In the genomic region with DNA sequence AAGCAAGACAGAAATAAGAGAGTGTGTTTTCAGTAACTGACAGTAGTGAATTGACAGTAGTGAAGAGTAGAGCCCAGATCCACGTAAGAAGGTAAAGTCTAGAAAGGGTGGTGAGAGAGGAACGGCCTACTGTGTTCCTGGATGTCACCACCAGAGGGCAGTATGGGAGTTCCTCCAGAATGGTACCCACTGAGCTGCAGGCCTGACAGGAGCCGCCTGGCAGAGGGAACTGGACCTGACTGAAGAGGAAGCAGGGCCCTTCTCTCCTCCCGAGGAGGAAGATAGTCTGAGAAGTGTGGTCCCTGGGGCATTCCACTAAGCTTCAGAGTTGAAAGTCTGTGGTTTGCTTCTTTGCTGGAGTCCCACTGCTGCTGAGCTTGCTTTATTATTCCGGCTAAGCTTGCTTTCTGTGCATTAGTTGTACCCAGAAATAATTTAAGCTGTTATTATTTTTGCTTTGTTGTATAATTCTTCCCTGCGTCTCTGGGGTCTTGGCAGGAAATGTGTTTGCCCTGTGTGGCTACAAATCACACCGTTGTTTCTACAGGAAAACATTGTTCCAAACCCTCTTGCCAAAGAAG, we compare ENCODE assay signal across 8 mouse cellular contexts. TPM values are rescaled to one million over a fixed set of nuclear protein-coding genes. Genes with fewer than 3 reads are reported as not detected.
DNase-seq lines count a peak whose midpoint lies in the region; ATAC-seq lines count a peak whose summit lies in the region.

No protein-coding gene starts in this region.

- peak overlapping the region; percentile 52 for H3K27ac ChIP-seq in embryonic facial prominence, embryonic 14.5 days (replicated peaks; ENCODE audit: low read depth, low read length)
- H3K27ac ChIP-seq in heart, embryonic 10.5 days: no peak overlapping the region
- H3K27ac ChIP-seq in limb, embryonic 15.5 days: no peak overlapping the region

- H3K9me3 ChIP-seq in embryonic facial prominence, embryonic 14.5 days (ENCODE audit: control insufficient read depth, low read length): no peaks in the 10 kb centered on the region
- H3K9me3 ChIP-seq in heart, embryonic 10.5 days: no peaks in the 10 kb centered on the region
- no peaks in the 10 kb centered on the region for H3K9me3 ChIP-seq in limb, embryonic 15.5 days

- peaks cover 11% of the 10 kb centered on the region for H3K36me3 ChIP-seq in embryonic facial prominence, embryonic 14.5 days (ENCODE audit: control insufficient read depth, insufficient read depth, low read length)
- H3K36me3 ChIP-seq in heart, embryonic 10.5 days: no peaks in the 10 kb centered on the region
- H3K36me3 ChIP-seq in limb, embryonic 15.5 days: peaks cover 3% of the 10 kb centered on the region; the same call in 1 of the 2 replicates

- H3K27me3 ChIP-seq in embryonic facial prominence, embryonic 14.5 days (replicated peaks; ENCODE audit: control insufficient read depth, insufficient read depth, low read length): no peaks in the 10 kb centered on the region
- 0 out of 2 replicates have a peak, but pooled peaks cover 3% of the 10 kb centered on the region for H3K27me3 ChIP-seq in heart, embryonic 10.5 days (ENCODE audit: insufficient read depth, poor library complexity, severe bottlenecking)
- no peaks in the 10 kb centered on the region for H3K27me3 ChIP-seq in limb, embryonic 15.5 days

- H3K4me2 ChIP-seq in embryonic facial prominence, embryonic 14.5 days (ENCODE audit: low read depth, low read length): no peak overlapping the region
- H3K4me2 ChIP-seq in limb, embryonic 15.5 days: no peak overlapping the region

- ATAC-seq in embryonic facial prominence, embryonic 14.5 days (ENCODE audit: low read depth): peak; percentile 86
- ATAC-seq in limb, embryonic 15.5 days (ENCODE audit: insufficient number of reproducible peaks, low FRiP score, low TSS enrichment, low read depth): peak; percentile 67; the same call in 1 of the 2 replicates

- DNase-seq in A20 (ENCODE audit: low read depth, low spot score): peak; percentile 90
- DNase-seq in adrenal gland, postnatal 25 days: peak; percentile 83
- peak; percentile 91 for DNase-seq in embryonic facial prominence, embryonic 14.5 days (ENCODE audit: low spot score)
- peak; percentile 92 for DNase-seq in heart, embryonic 10.5 days (ENCODE audit: low spot score)
- DNase-seq in kidney, adult 9 months: peak; percentile 89
- DNase-seq in monocyte, adult 2 months (ENCODE audit: low read depth in 1 of 2, low spot score in 2 of 2): peak; percentile 61 to 75
- peak; percentile 80 to 82 for DNase-seq in spleen, postnatal 36 days (ENCODE audit: low spot score in 2 of 2)

- WGBS in embryonic facial prominence, embryonic 14.5 days: 30% methylated on average over 6 of the region's 7 CpGs
- 32% methylated on average over 7 of the region's 7 CpGs for WGBS in heart, embryonic 10.5 days
- 26% methylated on average over 7 of the region's 7 CpGs for WGBS in limb, embryonic 15.5 days

- no peaks in the 10 kb centered on the region for H3K4me1 ChIP-seq in embryonic facial prominence, embryonic 14.5 days (ENCODE audit: control insufficient read depth, insufficient read depth, low read length)
- peaks cover 9% of the 10 kb centered on the region; the same call in 1 of the 2 replicates for H3K4me1 ChIP-seq in heart, embryonic 10.5 days
- 0 out of 2 replicates have a peak, but pooled peaks cover 4% of the 10 kb centered on the region for H3K4me1 ChIP-seq in limb, embryonic 15.5 days

- no peak overlapping the region for H3K4me3 ChIP-seq in embryonic facial prominence, embryonic 14.5 days (ENCODE audit: low read depth, low read length)
- 0 out of 2 replicates have a peak overlapping the region, but pooled peaks have one; percentile 3 for H3K4me3 ChIP-seq in heart, embryonic 10.5 days
- H3K4me3 ChIP-seq in limb, embryonic 15.5 days: no peak overlapping the region

- no peak overlapping the region; the same call in 1 of the 2 replicates for H3K9ac ChIP-seq in embryonic facial prominence, embryonic 14.5 days (ENCODE audit: low read depth, low read length)
- no peak overlapping the region for H3K9ac ChIP-seq in limb, embryonic 15.5 days

RNA-seq across cellular contexts. Expression of gene Lsm10, which starts 10.3 kb away (rescaled TPM):
- total RNA-seq in adrenal gland, postnatal 25 days (2021): 45.4 and 48.0 TPM in 2 replicates
- 52.0 and 54.1 TPM in 2 replicates for polyA plus RNA-seq in embryonic facial prominence, embryonic 14.5 days (2014; fragmentation: Nextera tagmentation; extraction: Ambion mirVana)
- polyA plus RNA-seq in heart, embryonic 10.5 days (2016; fragmentation: Nextera tagmentation; extraction: Ambion mirVana): 47.5 and 47.7 TPM in 2 replicates
- polyA plus RNA-seq in limb, embryonic 15.5 days (2015; fragmentation: Nextera tagmentation; extraction: Ambion mirVana): 50.1 and 51.2 TPM in 2 replicates

RNA-seq across cellular contexts. Expression of gene Stk40, which starts 17.7 kb away (rescaled TPM):
- total RNA-seq in adrenal gland, postnatal 25 days (2021): 41.2 and 43.1 TPM in 2 replicates
- polyA plus RNA-seq in embryonic facial prominence, embryonic 14.5 days (2014; fragmentation: Nextera tagmentation; extraction: Ambion mirVana): 26.8 and 32.1 TPM in 2 replicates
- 37.7 and 39.0 TPM in 2 replicates for polyA plus RNA-seq in heart, embryonic 10.5 days (2016; fragmentation: Nextera tagmentation; extraction: Ambion mirVana)
- 32.4 and 35.4 TPM in 2 replicates for polyA plus RNA-seq in limb, embryonic 15.5 days (2015; fragmentation: Nextera tagmentation; extraction: Ambion mirVana)

RNA-seq across cellular contexts. Expression of gene Oscp1, which starts 27.7 kb away (rescaled TPM):
- 7.2 and 12.2 TPM in 2 replicates for total RNA-seq in adrenal gland, postnatal 25 days (2021)
- 13.7 and 17.5 TPM in 2 replicates for polyA plus RNA-seq in embryonic facial prominence, embryonic 14.5 days (2014; fragmentation: Nextera tagmentation; extraction: Ambion mirVana)
- 8.2 and 9.1 TPM in 2 replicates for polyA plus RNA-seq in heart, embryonic 10.5 days (2016; fragmentation: Nextera tagmentation; extraction: Ambion mirVana)
- 11.5 TPM in 2 replicates for polyA plus RNA-seq in limb, embryonic 15.5 days (2015; fragmentation: Nextera tagmentation; extraction: Ambion mirVana)

RNA-seq across cellular contexts. Expression of gene Mrps15, which starts 39.4 kb away (rescaled TPM):
- total RNA-seq in adrenal gland, postnatal 25 days (2021): 74.4 and 98.0 TPM in 2 replicates
- 128 and 133 TPM in 2 replicates for polyA plus RNA-seq in embryonic facial prominence, embryonic 14.5 days (2014; fragmentation: Nextera tagmentation; extraction: Ambion mirVana)
- polyA plus RNA-seq in heart, embryonic 10.5 days (2016; fragmentation: Nextera tagmentation; extraction: Ambion mirVana): 142 and 157 TPM in 2 replicates
- polyA plus RNA-seq in limb, embryonic 15.5 days (2015; fragmentation: Nextera tagmentation; extraction: Ambion mirVana): 125 and 130 TPM in 2 replicates
